Mouse (Mus musculus): ENCODE results near the gene Serpinb1c. TPM values are rescaled to one million over a fixed set of nuclear protein-coding genes. Genes with fewer than 3 reads are reported as not detected.

Serpinb1c gene
- polyA plus RNA-seq, 1 experiment from 2014 or later: not detected

GRCm38 (mm10) chr13:32853073-32853472 is 44.9 kb downstream of the Serpinb1c start:
- ATAC-seq (ENCODE audit: insufficient number of reproducible peaks, insufficient read depth, low FRiP score, low read depth): no peak
- H3K27me3 ChIP-seq (ENCODE audit: control insufficient read depth, insufficient read depth, low read length): no peaks in the 10 kb centered on the region
- no peak overlapping the region for H3K4me2 ChIP-seq (replicated peaks; ENCODE audit: low read depth, low read length)
- H3K9me3 ChIP-seq (ENCODE audit: control insufficient read depth, low read depth, low read length): no peaks in the 10 kb centered on the region
- H3K4me3 ChIP-seq (ENCODE audit: low read depth, low read length): no peak overlapping the region
- H3K9ac ChIP-seq (replicated peaks; ENCODE audit: low read depth, low read length): no peak overlapping the region
- H3K4me1 ChIP-seq (ENCODE audit: control insufficient read depth, insufficient read depth, low read length): no peaks in the 10 kb centered on the region; the same call in 1 of the 2 replicates
- H3K27ac ChIP-seq (ENCODE audit: low read length): no peak overlapping the region
- 74% methylated on average over 2 of the region's 2 CpGs for WGBS
- H3K36me3 ChIP-seq (ENCODE audit: control insufficient read depth, insufficient read depth, low read length): no peaks in the 10 kb centered on the region

GRCm38 (mm10) chr13:32852539-32852938 is 45.5 kb downstream of the Serpinb1c start:
- no peaks in the 10 kb centered on the region; the same call in 1 of the 2 replicates for H3K4me1 ChIP-seq (ENCODE audit: control insufficient read depth, insufficient read depth, low read length)
- no peak overlapping the region for H3K27ac ChIP-seq (ENCODE audit: low read length)
- H3K4me3 ChIP-seq (ENCODE audit: low read depth, low read length): no peak overlapping the region
- no peak overlapping the region for H3K9ac ChIP-seq (replicated peaks; ENCODE audit: low read depth, low read length)
- no peak overlapping the region for H3K4me2 ChIP-seq (replicated peaks; ENCODE audit: low read depth, low read length)
- 95% methylated on average over 4 of the region's 4 CpGs for WGBS
- no peaks in the 10 kb centered on the region for H3K9me3 ChIP-seq (ENCODE audit: control insufficient read depth, low read depth, low read length)
- no peaks in the 10 kb centered on the region for H3K27me3 ChIP-seq (ENCODE audit: control insufficient read depth, insufficient read depth, low read length)
- H3K36me3 ChIP-seq (ENCODE audit: control insufficient read depth, insufficient read depth, low read length): no peaks in the 10 kb centered on the region
- ATAC-seq (ENCODE audit: insufficient number of reproducible peaks, insufficient read depth, low FRiP score, low read depth): no peak

- H3K4me1 ChIP-seq (ENCODE audit: control insufficient read depth, insufficient read depth, low read length): no peaks in the 10 kb centered on the region; the same call in 1 of the 2 replicates
- no peaks in the 10 kb centered on the region for H3K36me3 ChIP-seq (ENCODE audit: control insufficient read depth, insufficient read depth, low read length)
- H3K9ac ChIP-seq (replicated peaks; ENCODE audit: low read depth, low read length): no peak overlapping the region
- H3K27me3 ChIP-seq (ENCODE audit: control insufficient read depth, insufficient read depth, low read length): no peaks in the 10 kb centered on the region
- no peak overlapping the region for H3K27ac ChIP-seq (ENCODE audit: low read length)
- no peak overlapping the region for H3K4me2 ChIP-seq (replicated peaks; ENCODE audit: low read depth, low read length)
- 11% methylated on average over 7 of the region's 7 CpGs for WGBS
- no peak for ATAC-seq (ENCODE audit: insufficient number of reproducible peaks, insufficient read depth, low FRiP score, low read depth)
- H3K9me3 ChIP-seq (ENCODE audit: control insufficient read depth, low read depth, low read length): no peaks in the 10 kb centered on the region
- H3K4me3 ChIP-seq (ENCODE audit: low read depth, low read length): no peak overlapping the region
Observed at GRCm38 (mm10) chr13:32851967-32852366, 46.0 kb downstream of the Serpinb1c start.

GRCm38 (mm10) chr13:32850668-32851404 is 47.2 kb downstream of the Serpinb1c start, which contains the start of gene Serpinb1a:
Gene Serpinb1a (minus strand): TSS chr13:32851185.
- no peaks in the 10 kb centered on the region for H3K27me3 ChIP-seq (ENCODE audit: control insufficient read depth, insufficient read depth, low read length)
- 48% methylated on average over 10 of the region's 10 CpGs for WGBS
- H3K36me3 ChIP-seq (ENCODE audit: control insufficient read depth, insufficient read depth, low read length): no peaks in the 10 kb centered on the region
- no peak within 1 kb of the TSS for H3K27ac ChIP-seq (ENCODE audit: low read length)
- no peaks in the 10 kb centered on the region for H3K9me3 ChIP-seq (ENCODE audit: control insufficient read depth, low read depth, low read length)
- no peak within 1 kb of the TSS for H3K9ac ChIP-seq (replicated peaks; ENCODE audit: low read depth, low read length)
- ATAC-seq (ENCODE audit: insufficient number of reproducible peaks, insufficient read depth, low FRiP score, low read depth): peak; percentile 59; the same call in 1 of the 2 replicates
- H3K4me1 ChIP-seq (ENCODE audit: control insufficient read depth, insufficient read depth, low read length): no peaks in the 10 kb centered on the region; the same call in 1 of the 2 replicates
- H3K4me3 ChIP-seq (ENCODE audit: low read depth, low read length): no peak within 1 kb of the TSS
- H3K4me2 ChIP-seq (replicated peaks; ENCODE audit: low read depth, low read length): no peak within 1 kb of the TSS

GRCm38 (mm10) chr13:32850156-32850555 is 47.9 kb downstream of the Serpinb1c start:
- no peak overlapping the region for H3K4me2 ChIP-seq (replicated peaks; ENCODE audit: low read depth, low read length)
- no peak overlapping the region for H3K27ac ChIP-seq (ENCODE audit: low read length)

GRCm38 (mm10) chr13:32849531-32850123 is 48.4 kb downstream of the Serpinb1c start:
- H3K4me2 ChIP-seq (replicated peaks; ENCODE audit: low read depth, low read length): no peak overlapping the region
- peak overlapping the region; percentile 61; the same call in 1 of the 2 replicates for H3K27ac ChIP-seq (ENCODE audit: low read length)
- peak; percentile 24; the same call in 1 of the 2 replicates for ATAC-seq (ENCODE audit: insufficient number of reproducible peaks, insufficient read depth, low FRiP score, low read depth)
- H3K4me3 ChIP-seq (ENCODE audit: low read depth, low read length): no peak overlapping the region
- H3K9ac ChIP-seq (replicated peaks; ENCODE audit: low read depth, low read length): no peak overlapping the region
- no peaks in the 10 kb centered on the region; the same call in 1 of the 2 replicates for H3K4me1 ChIP-seq (ENCODE audit: control insufficient read depth, insufficient read depth, low read length)
- H3K27me3 ChIP-seq (ENCODE audit: control insufficient read depth, insufficient read depth, low read length): no peaks in the 10 kb centered on the region
- H3K9me3 ChIP-seq (ENCODE audit: control insufficient read depth, low read depth, low read length): no peaks in the 10 kb centered on the region
- H3K36me3 ChIP-seq (ENCODE audit: control insufficient read depth, insufficient read depth, low read length): no peaks in the 10 kb centered on the region

More at GRCm38 (mm10) chr13:32850156-32850555, 47.9 kb downstream of the Serpinb1c start:
- Histone ChIP-seq H3K4me1 (ENCODE audit: control insufficient read depth, insufficient read depth, low read length) (no peaks in the 10 kb centered on the region; the same call in 1 of the 2 replicates), H3K9me3 (ENCODE audit: control insufficient read depth, low read depth, low read length) (no peaks in the 10 kb centered on the region), H3K9ac (replicated peaks; ENCODE audit: low read depth, low read length) (no peak overlapping the region), H3K36me3 (ENCODE audit: control insufficient read depth, insufficient read depth, low read length) (no peaks in the 10 kb centered on the region), H3K27me3 (ENCODE audit: control insufficient read depth, insufficient read depth, low read length) (no peaks in the 10 kb centered on the region), H3K4me3 (ENCODE audit: low read depth, low read length) (no peak overlapping the region)
- no peak for ATAC-seq (ENCODE audit: insufficient number of reproducible peaks, insufficient read depth, low FRiP score, low read depth)
- 73% methylated on average over 1 of the region's 1 CpGs for WGBS

- Histone ChIP-seq H3K27me3 (ENCODE audit: control insufficient read depth, insufficient read depth, low read length) (no peaks in the 10 kb centered on the region), H3K9ac (replicated peaks; ENCODE audit: low read depth, low read length) (no peak overlapping the region), H3K27ac (ENCODE audit: low read length) (peak overlapping the region; percentile 61; the same call in 1 of the 2 replicates), H3K9me3 (ENCODE audit: control insufficient read depth, low read depth, low read length) (no peaks in the 10 kb centered on the region), H3K4me3 (ENCODE audit: low read depth, low read length) (no peak overlapping the region), H3K4me1 (ENCODE audit: control insufficient read depth, insufficient read depth, low read length) (no peaks in the 10 kb centered on the region; the same call in 1 of the 2 replicates), H3K4me2 (replicated peaks; ENCODE audit: low read depth, low read length) (no peak overlapping the region), H3K36me3 (ENCODE audit: control insufficient read depth, insufficient read depth, low read length) (no peaks in the 10 kb centered on the region)
- peak; percentile 66 for ATAC-seq (ENCODE audit: insufficient number of reproducible peaks, insufficient read depth, low FRiP score, low read depth)
- 42% methylated on average over 4 of the region's 4 CpGs for WGBS
Observed at GRCm38 (mm10) chr13:32849092-32849491, 48.9 kb downstream of the Serpinb1c start.

GRCm38 (mm10) chr13:32846221-32846620 is 51.8 kb downstream of the Serpinb1c start:
- H3K4me2 ChIP-seq (replicated peaks; ENCODE audit: low read depth, low read length): no peak overlapping the region
- no peak overlapping the region for H3K4me3 ChIP-seq (ENCODE audit: low read depth, low read length)
- H3K36me3 ChIP-seq (ENCODE audit: control insufficient read depth, insufficient read depth, low read length): no peaks in the 10 kb centered on the region
- no peak for ATAC-seq (ENCODE audit: insufficient number of reproducible peaks, insufficient read depth, low FRiP score, low read depth)
- no peak overlapping the region for H3K27ac ChIP-seq (ENCODE audit: low read length)
- H3K27me3 ChIP-seq (ENCODE audit: control insufficient read depth, insufficient read depth, low read length): no peaks in the 10 kb centered on the region
- no peaks in the 10 kb centered on the region; the same call in 1 of the 2 replicates for H3K4me1 ChIP-seq (ENCODE audit: control insufficient read depth, insufficient read depth, low read length)
- no peak overlapping the region for H3K9ac ChIP-seq (replicated peaks; ENCODE audit: low read depth, low read length)
- no peaks in the 10 kb centered on the region for H3K9me3 ChIP-seq (ENCODE audit: control insufficient read depth, low read depth, low read length)
